Mouse (Mus musculus): ENCODE results near the gene Tmem189. TPM values are rescaled to one million over a fixed set of nuclear protein-coding genes. Genes with fewer than 3 reads are reported as not detected.

Tmem189 gene
- polyA plus RNA-seq, 1 experiment from 2014 or later, result 43.7 TPM

DNA sequence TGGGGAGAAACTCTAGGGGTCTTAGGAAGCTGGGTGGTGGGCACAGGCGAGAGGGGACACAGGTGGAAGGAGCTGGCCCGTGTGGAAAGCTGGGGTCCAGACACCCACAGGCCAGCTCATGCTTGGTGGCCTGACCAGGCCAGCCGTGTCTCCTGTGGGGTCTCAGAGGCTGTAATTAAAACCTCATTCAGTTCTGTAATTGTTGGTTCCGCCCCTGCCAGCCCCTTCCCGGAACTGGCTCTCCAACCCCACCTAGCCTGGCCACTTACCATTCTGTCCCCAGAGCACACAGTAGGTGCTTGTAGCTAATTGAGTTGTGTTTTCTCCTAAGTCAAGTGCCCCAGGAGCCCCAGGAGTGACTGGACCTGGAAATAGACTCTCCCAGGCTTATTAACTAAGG, 90.4 kb downstream of the Tmem189 start:
- H3K27me3 ChIP-seq, result no peaks in the 10 kb centered on the region
- H3K4me1 ChIP-seq, result peaks cover 68% of the 10 kb centered on the region
- no peaks in the 10 kb centered on the region for H3K36me3 ChIP-seq
- no peak overlapping the region for H3K4me3 ChIP-seq (replicated peaks)
- ATAC-seq (ENCODE audit: insufficient number of reproducible peaks, low FRiP score, low TSS enrichment, low read depth), result no peak
- no peak overlapping the region for H3K4me2 ChIP-seq (replicated peaks)
- H3K9ac ChIP-seq, result no peak overlapping the region
- H3K9me3 ChIP-seq (replicated peaks), result no peaks in the 10 kb centered on the region
- 56% methylated on average over 5 of the region's 5 CpGs for WGBS
- H3K27ac ChIP-seq (replicated peaks), result no peak overlapping the region

- 15% methylated on average over 38 of the region's 40 CpGs for WGBS
- Histone ChIP-seq H3K27ac (replicated peaks) (peak overlapping the region; percentile 93), H3K4me2 (replicated peaks) (peak overlapping the region; percentile 49), H3K9ac (no peak overlapping the region), H3K36me3 (no peaks in the 10 kb centered on the region), H3K27me3 (no peaks in the 10 kb centered on the region), H3K4me1 (peaks cover 81% of the 10 kb centered on the region), H3K9me3 (replicated peaks) (no peaks in the 10 kb centered on the region), H3K4me3 (replicated peaks) (peak overlapping the region; percentile 27)
- peak; percentile 84 for ATAC-seq (ENCODE audit: insufficient number of reproducible peaks, low FRiP score, low TSS enrichment, low read depth)
These were observed 92.0 kb downstream of the Tmem189 start for GRCm38 (mm10) chr2:167597492-167598186.

DNA sequence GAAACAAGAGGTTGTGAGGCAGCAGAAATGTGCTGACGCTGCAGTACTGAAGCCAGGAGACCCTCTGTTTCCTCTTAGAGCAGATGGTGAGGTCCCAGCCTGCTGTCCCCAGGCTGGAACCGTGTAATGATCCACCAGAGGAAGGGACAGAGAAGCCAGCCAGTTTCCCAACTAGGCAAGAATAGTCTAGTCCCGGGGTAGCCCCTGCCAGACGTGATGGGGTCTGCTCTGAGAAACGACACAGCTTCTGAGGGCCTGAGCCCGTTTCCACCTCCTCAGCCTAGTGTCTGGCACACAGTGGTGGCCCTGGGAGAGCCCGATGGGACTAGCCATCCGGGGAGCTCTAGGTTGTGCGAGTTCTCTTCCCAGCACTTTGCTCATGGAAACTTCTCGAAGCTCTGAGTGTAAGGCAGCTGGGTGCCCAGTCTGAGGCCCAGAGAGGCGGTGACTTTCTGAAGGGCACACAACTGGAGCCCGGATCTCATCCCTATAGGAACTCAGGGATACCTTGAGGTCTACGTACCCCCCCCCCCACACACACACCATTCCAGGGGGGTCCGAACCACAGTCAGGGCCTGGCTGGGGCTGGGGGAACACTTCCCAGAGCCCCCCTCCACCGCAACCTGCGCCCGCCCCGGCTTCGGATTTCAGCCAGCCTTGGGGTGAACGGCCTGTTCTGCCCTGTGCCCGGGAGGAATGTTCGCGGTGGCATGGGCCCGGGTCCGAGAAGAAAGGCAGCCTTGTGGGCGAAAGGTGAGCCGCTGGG, 92.7 kb downstream of the Tmem189 start:
- peak overlapping the region; percentile 27 for H3K4me3 ChIP-seq (replicated peaks)
- WGBS, result 14% methylated on average over 26 of the region's 27 CpGs
- peak overlapping the region; percentile 93 for H3K27ac ChIP-seq (replicated peaks)
- H3K9me3 ChIP-seq (replicated peaks), result no peaks in the 10 kb centered on the region
- peak; percentile 27 for ATAC-seq (ENCODE audit: insufficient number of reproducible peaks, low FRiP score, low TSS enrichment, low read depth)
- peaks cover 81% of the 10 kb centered on the region for H3K4me1 ChIP-seq
- peak overlapping the region; percentile 49 for H3K4me2 ChIP-seq (replicated peaks)
- H3K9ac ChIP-seq, result no peak overlapping the region
- no peaks in the 10 kb centered on the region for H3K36me3 ChIP-seq
- no peaks in the 10 kb centered on the region for H3K27me3 ChIP-seq

GRCm38 (mm10) chr2:167596262-167596661, 93.4 kb downstream of the Tmem189 start:
- no peaks in the 10 kb centered on the region for H3K9me3 ChIP-seq (replicated peaks)
- no peaks in the 10 kb centered on the region for H3K36me3 ChIP-seq
- H3K9ac ChIP-seq, result no peak overlapping the region
- peak overlapping the region; percentile 93 for H3K27ac ChIP-seq (replicated peaks)
- H3K27me3 ChIP-seq, result no peaks in the 10 kb centered on the region
- H3K4me2 ChIP-seq (replicated peaks), result peak overlapping the region; percentile 22; the same call in 1 of the 2 replicates
- no peak for ATAC-seq (ENCODE audit: insufficient number of reproducible peaks, low FRiP score, low TSS enrichment, low read depth)
- WGBS, result 9% methylated on average over 3 of the region's 4 CpGs
- no peak overlapping the region for H3K4me3 ChIP-seq (replicated peaks)
- H3K4me1 ChIP-seq, result peaks cover 84% of the 10 kb centered on the region

- Histone ChIP-seq H3K9me3 (replicated peaks) (no peaks in the 10 kb centered on the region), H3K27ac (replicated peaks) (peak overlapping the region; percentile 93), H3K9ac (no peak overlapping the region), H3K36me3 (no peaks in the 10 kb centered on the region), H3K4me2 (replicated peaks) (peak overlapping the region; percentile 22; the same call in 1 of the 2 replicates), H3K4me1 (peaks cover 82% of the 10 kb centered on the region), H3K27me3 (no peaks in the 10 kb centered on the region), H3K4me3 (replicated peaks) (no peak overlapping the region)
- no peak for ATAC-seq (ENCODE audit: insufficient number of reproducible peaks, low FRiP score, low TSS enrichment, low read depth)
- WGBS, result 24% methylated on average over 14 of the region's 14 CpGs
These were observed 93.9 kb downstream of the Tmem189 start for GRCm38 (mm10) chr2:167595761-167596171.

GRCm38 (mm10) chr2:167594444-167594934, 95.1 kb downstream of the Tmem189 start:
- Histone ChIP-seq H3K9ac (no peak overlapping the region), H3K36me3 (no peaks in the 10 kb centered on the region), H3K9me3 (replicated peaks) (no peaks in the 10 kb centered on the region), H3K27ac (replicated peaks) (peak overlapping the region; percentile 93), H3K4me3 (replicated peaks) (no peak overlapping the region), H3K4me1 (peaks cover 77% of the 10 kb centered on the region), H3K27me3 (no peaks in the 10 kb centered on the region), H3K4me2 (replicated peaks) (peak overlapping the region; percentile 25; the same call in 1 of the 2 replicates)
- 24% methylated on average over 10 of the region's 10 CpGs for WGBS
- ATAC-seq (ENCODE audit: insufficient number of reproducible peaks, low FRiP score, low TSS enrichment, low read depth), result peak; percentile 56

DNA sequence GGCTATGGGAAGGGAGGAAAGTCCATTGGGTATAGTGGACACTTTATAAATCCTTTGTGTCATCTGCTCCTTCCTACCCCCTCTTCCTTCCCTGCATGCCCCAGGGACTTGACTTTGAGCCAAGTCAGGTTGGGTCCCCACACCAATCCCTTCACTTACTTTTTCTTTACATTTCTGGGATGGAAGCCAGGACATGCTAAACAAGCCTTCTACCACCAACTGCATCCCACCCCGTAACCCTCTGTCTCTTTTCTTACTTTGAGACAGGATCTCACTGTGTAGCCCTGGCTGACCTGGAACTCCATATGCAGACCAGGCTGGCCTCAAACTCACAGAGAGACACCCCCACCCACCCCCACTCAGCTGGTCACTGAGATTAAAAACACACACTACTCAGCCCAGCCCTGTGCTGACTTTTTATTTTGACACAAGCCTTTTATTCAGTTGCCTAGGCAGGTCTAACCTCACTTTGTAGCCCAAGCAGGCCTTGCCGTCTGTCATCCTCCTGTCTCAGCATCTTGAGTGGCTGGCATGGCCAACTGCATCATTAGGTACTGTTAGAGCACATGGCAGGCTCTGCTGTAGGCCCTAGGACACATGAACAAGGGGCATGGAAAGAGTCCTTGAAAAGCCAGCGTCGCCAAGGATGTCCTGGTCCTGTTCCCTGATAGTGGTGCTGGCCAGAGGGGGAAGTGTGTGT, 95.9 kb downstream of the Tmem189 start:
- Histone ChIP-seq H3K27ac (replicated peaks) (peak overlapping the region; percentile 93), H3K4me1 (peaks cover 77% of the 10 kb centered on the region), H3K36me3 (no peaks in the 10 kb centered on the region), H3K9ac (0 out of 2 replicates have a peak overlapping the region, but pooled peaks have one; percentile 1), H3K4me3 (replicated peaks) (no peak overlapping the region), H3K4me2 (replicated peaks) (0 out of 2 replicates have a peak overlapping the region, but pooled peaks have one; percentile 25), H3K27me3 (no peaks in the 10 kb centered on the region), H3K9me3 (replicated peaks) (no peaks in the 10 kb centered on the region)
- ATAC-seq (ENCODE audit: insufficient number of reproducible peaks, low FRiP score, low TSS enrichment, low read depth), result no peak
- WGBS, result 62% methylated on average over 4 of the region's 4 CpGs

Small RNAs within 50 kb of the gene (microRNA-seq; reads per million reads assigned to microRNA genes)
- gene Gm22355 (ENCODE audit: borderline number of aligned reads), result not detected

Other genes with a start within 250 kb of the Tmem189 start
- gene Rnf114, start 197.2 kb downstream of the Tmem189 start, polyA plus RNA-seq (2015; fragmentation: Nextera tagmentation; extraction: Ambion mirVana), result 79.2 and 80.1 TPM in 2 replicates
- 14.5 and 16.2 TPM in 2 replicates for gene Spata2, start 196.9 kb downstream of the Tmem189 start, polyA plus RNA-seq (2015; fragmentation: Nextera tagmentation; extraction: Ambion mirVana)
- 82.9 and 104 TPM in 2 replicates for gene Snai1, start 151.6 kb downstream of the Tmem189 start, polyA plus RNA-seq (2015; fragmentation: Nextera tagmentation; extraction: Ambion mirVana)
- 292 and 294 TPM in 2 replicates for gene Ube2v1, start 57.7 kb downstream of the Tmem189 start, polyA plus RNA-seq (2015; fragmentation: Nextera tagmentation; extraction: Ambion mirVana)
- gene Gm20431, start 28.3 kb downstream of the Tmem189 start, polyA plus RNA-seq (2015; fragmentation: Nextera tagmentation; extraction: Ambion mirVana), result 6.1 and 10.0 TPM in 2 replicates
- 41.9 and 42.0 TPM in 2 replicates for gene Cebpb, start 907 bp downstream of the Tmem189 start, polyA plus RNA-seq (2015; fragmentation: Nextera tagmentation; extraction: Ambion mirVana)
- 60.6 and 61.5 TPM in 2 replicates for gene Ptpn1, start 242.2 kb upstream of the Tmem189 start, polyA plus RNA-seq (2015; fragmentation: Nextera tagmentation; extraction: Ambion mirVana)